6 mouse cellular contexts compared by ENCODE assay signal in the genomic region with DNA sequence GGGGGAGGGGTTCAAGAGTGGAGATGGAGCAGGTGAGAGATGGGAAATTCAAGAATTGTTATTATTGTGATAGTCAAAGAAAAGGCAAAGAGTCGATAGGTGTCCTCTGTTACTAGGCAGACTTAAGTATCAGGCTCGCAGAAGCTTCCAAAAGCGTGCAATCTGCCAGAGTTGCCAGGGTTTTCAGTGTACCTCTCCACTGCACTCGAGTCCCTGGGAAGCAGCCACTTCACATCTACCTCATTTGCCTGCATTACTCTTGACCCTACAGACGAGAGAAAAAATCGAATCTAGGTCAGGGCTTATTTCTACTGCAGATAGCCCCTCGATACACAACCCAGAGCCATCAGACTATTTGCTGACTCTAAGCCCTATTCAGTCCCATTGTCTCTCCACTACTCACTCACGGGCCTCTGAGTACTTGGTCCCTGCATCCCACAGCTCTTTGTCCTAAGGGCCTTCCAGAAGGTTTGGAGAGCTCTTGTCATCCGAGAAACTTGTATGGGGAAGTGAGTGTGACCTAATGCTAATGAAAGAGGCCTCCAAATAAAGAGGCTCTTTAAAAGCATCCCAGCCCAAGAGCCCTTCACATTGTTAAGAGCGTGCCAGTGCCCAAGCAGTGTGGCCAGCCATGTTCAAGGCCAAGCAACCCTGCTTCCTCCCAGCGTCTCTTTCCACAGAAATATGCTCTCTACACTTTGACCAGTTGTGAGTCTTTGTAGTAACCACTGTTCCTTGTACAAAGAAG.
"Had no signal": no experiment of that assay in that cellular context is flagged by ENCODE, and none has a peak within 500 bp of the region (broad histone marks: within the 10 kb centered on the region; RNA-seq: fewer than 3 reads in every experiment).

No protein-coding gene starts in this region.

- H3K27me3 ChIP-seq: intestine, embryonic 15.5 days; liver, embryonic 15.5 days; neural tube, embryonic 12.5 days had no signal

- H3K4me3 ChIP-seq: intestine, embryonic 15.5 days; left cerebral cortex, adult 2 months; limb, embryonic 10.5 days; liver, embryonic 15.5 days; neural tube, embryonic 12.5 days had no signal

- H3K4me2 ChIP-seq: intestine, embryonic 15.5 days; liver, embryonic 11.5 days; liver, embryonic 15.5 days; neural tube, embryonic 12.5 days had no signal

- H3K4me1 ChIP-seq: intestine, embryonic 15.5 days; limb, embryonic 10.5 days; liver, embryonic 15.5 days; neural tube, embryonic 12.5 days had no signal

- H3K27ac ChIP-seq: intestine, embryonic 15.5 days; left cerebral cortex, adult 2 months; limb, embryonic 10.5 days; liver, embryonic 15.5 days; neural tube, embryonic 12.5 days had no signal

- H3K9ac ChIP-seq: intestine, embryonic 15.5 days; liver, embryonic 15.5 days; neural tube, embryonic 12.5 days had no signal

- H3K9me3 ChIP-seq: intestine, embryonic 15.5 days; limb, embryonic 10.5 days; liver, embryonic 15.5 days; neural tube, embryonic 12.5 days had no signal

- H3K36me3 ChIP-seq: intestine, embryonic 15.5 days; limb, embryonic 10.5 days; liver, embryonic 15.5 days; neural tube, embryonic 12.5 days had no signal
